Mouse (Mus musculus) adrenal gland, postnatal 36 days (tissue): ENCODE measurements around the gene Acaca. TPM values are rescaled to one million over a fixed set of nuclear protein-coding genes. Genes with fewer than 3 reads are reported as not detected.

Source experiments
- total RNA-seq, 2 experiments: library from RNA; stranded (reverse); gene quantifications; 2 replicates each; pipeline ENCODE4 v1.2.3; 2021

The Acaca gene
- total RNA-seq, 2 experiments from 2014 or later: 441 to 587 TPM

Other genes starting within 250 kb of the Acaca start
- gene Ddx52, start 187.6 kb upstream of the Acaca start, total RNA-seq: 10 to 100 TPM; 20.0 to 21.7 TPM
- gene Synrg, start 165.2 kb upstream of the Acaca start, total RNA-seq: 10 to 100 TPM; 48.4 to 49.2 TPM
- gene Dusp14, start 60.4 kb upstream of the Acaca start, total RNA-seq: 10 to 100 TPM in 1 of 2 experiments, 1 to 10 TPM in 1; 6.0 to 14.0 TPM
- gene Tada2a, start 72 bp upstream of the Acaca start, total RNA-seq: 10 to 100 TPM; 12.0 to 17.7 TPM
- gene Gm11437, start 37.8 kb downstream of the Acaca start, total RNA-seq: not detected